Mouse (Mus musculus): Measurements from ENCODE around the gene Olfr1440. TPM values are rescaled to one million over a fixed set of nuclear protein-coding genes. Genes with fewer than 3 reads are reported as not detected.

Gene Olfr1440
- not detected in 2 replicates for polyA plus RNA-seq (2015; fragmentation: Nextera tagmentation; extraction: Ambion mirVana)

DNA sequence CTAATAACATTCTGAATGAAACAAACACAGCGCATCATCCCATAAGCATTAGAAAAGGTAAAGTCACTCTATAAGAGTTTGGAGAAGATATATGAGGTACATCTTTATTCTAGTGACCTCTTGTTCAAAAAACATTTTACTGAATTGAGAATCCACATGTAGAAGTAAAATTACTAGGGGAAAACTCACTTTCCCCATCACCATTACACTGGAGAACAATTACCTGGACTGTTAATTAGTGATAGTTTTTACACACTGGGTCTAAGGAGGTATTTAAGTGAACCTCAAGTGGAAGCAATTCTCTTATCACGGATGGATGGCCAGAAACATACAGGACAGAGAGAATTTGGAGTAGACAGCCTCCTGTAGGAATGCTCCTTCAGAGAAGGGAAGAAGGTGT, at the start of gene Olfr1440:
Gene Olfr1440 (plus strand): TSS at position 301 of the 400 bp plus-strand sequence.

DNA sequence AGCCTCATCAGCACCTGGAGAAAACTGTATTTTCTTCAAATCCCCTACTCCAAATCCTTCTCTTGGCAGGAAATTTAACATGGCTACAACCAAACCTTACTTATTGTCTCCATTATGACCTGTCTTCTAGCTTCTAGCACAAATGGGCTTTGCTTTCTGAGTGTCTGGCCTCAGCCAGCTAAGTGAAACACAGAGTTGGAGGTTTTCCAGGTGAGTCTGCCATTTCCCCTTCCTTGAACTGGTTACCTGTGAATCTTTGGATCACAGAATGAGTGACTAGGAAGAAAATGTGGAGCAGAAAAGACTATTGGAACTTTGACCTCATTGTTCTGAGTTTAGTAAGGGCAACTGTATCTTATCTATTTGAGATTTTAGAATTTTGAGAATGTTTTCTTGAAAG, 30.3 kb downstream of the Olfr1440 start, which contains the start of gene Olfr1441:
Gene Olfr1441 (plus strand): TSS at position 73 of the 400 bp plus-strand sequence.

DNA sequence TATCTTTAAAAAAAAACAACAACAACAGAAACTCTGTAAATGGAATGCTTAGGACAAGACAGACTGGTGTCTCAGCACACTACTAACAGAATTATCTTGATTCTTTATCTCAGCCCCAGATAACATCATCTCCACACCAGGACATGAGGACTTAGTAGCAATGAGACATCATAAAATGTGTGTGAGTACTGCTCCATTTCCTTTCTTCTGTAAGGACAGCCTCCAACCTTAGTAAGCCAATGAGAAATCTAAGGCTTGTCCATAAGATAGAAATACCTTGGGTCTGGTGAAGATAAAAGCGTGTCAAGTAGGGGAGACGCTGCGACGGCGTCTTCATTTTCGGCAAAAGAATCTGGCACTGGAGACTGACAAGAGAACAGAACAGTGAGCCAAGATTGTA, 40.5 kb downstream of the Olfr1440 start, which contains the start of gene Pfpl:
Gene Pfpl (plus strand): TSS at position 301 of the 400 bp plus-strand sequence.

Other genes with a start within 250 kb of the Olfr1440 start
- not detected in 2 replicates for gene Olfr1555-ps1, start 217.2 kb upstream of the Olfr1440 start, polyA plus RNA-seq (2015; fragmentation: Nextera tagmentation; extraction: Ambion mirVana)
- not detected in 2 replicates for gene Olfr1431, start 186.6 kb upstream of the Olfr1440 start, polyA plus RNA-seq (2015; fragmentation: Nextera tagmentation; extraction: Ambion mirVana)
- not detected in 2 replicates for gene Olfr1432, start 154.7 kb upstream of the Olfr1440 start, polyA plus RNA-seq (2015; fragmentation: Nextera tagmentation; extraction: Ambion mirVana)
- not detected in 2 replicates for gene Olfr262, start 145.6 kb upstream of the Olfr1440 start, polyA plus RNA-seq (2015; fragmentation: Nextera tagmentation; extraction: Ambion mirVana)
- not detected in 2 replicates for gene Olfr235, start 126.2 kb upstream of the Olfr1440 start, polyA plus RNA-seq (2015; fragmentation: Nextera tagmentation; extraction: Ambion mirVana)
- gene Olfr1434, start 107.4 kb upstream of the Olfr1440 start, polyA plus RNA-seq (2015; fragmentation: Nextera tagmentation; extraction: Ambion mirVana) = not detected in 2 replicates
- gene Olfr1436, start 88.1 kb upstream of the Olfr1440 start, polyA plus RNA-seq (2015; fragmentation: Nextera tagmentation; extraction: Ambion mirVana) = not detected in 2 replicates
- gene Olfr1437, start 62.2 kb upstream of the Olfr1440 start, polyA plus RNA-seq (2015; fragmentation: Nextera tagmentation; extraction: Ambion mirVana) = not detected in 2 replicates
- not detected in 2 replicates for gene Olfr1438-ps1, start 51.4 kb upstream of the Olfr1440 start, polyA plus RNA-seq (2015; fragmentation: Nextera tagmentation; extraction: Ambion mirVana)
- not detected in 2 replicates for gene Olfr1441, start 30.2 kb downstream of the Olfr1440 start, polyA plus RNA-seq (2015; fragmentation: Nextera tagmentation; extraction: Ambion mirVana)
- gene Pfpl, start 40.6 kb downstream of the Olfr1440 start, polyA plus RNA-seq (2015; fragmentation: Nextera tagmentation; extraction: Ambion mirVana) = not detected in 2 replicates
- 0.29 and 0.37 TPM in 2 replicates for gene Mpeg1, start 73.5 kb downstream of the Olfr1440 start, polyA plus RNA-seq (2015; fragmentation: Nextera tagmentation; extraction: Ambion mirVana)
- gene Dtx4, start 114.2 kb downstream of the Olfr1440 start, polyA plus RNA-seq (2015; fragmentation: Nextera tagmentation; extraction: Ambion mirVana) = 8.5 and 8.7 TPM in 2 replicates
- gene Fam111a, start 158.5 kb downstream of the Olfr1440 start, polyA plus RNA-seq (2015; fragmentation: Nextera tagmentation; extraction: Ambion mirVana) = 8.1 and 10.7 TPM in 2 replicates
- 0.37 TPM in 1 of 2 replicates, not detected in the other for gene Gm4952, start 212.7 kb downstream of the Olfr1440 start, polyA plus RNA-seq (2015; fragmentation: Nextera tagmentation; extraction: Ambion mirVana)
- not detected in 2 replicates for gene Glyat, start 246.0 kb downstream of the Olfr1440 start, polyA plus RNA-seq (2015; fragmentation: Nextera tagmentation; extraction: Ambion mirVana)